Mouse (Mus musculus) testis, adult 2 months (tissue): Measurements from ENCODE around the gene Zap70. TPM values are rescaled to one million over a fixed set of nuclear protein-coding genes. Genes with fewer than 3 reads are reported as not detected.

ENCODE experiments used
- H3K27ac ChIP-seq: fragments of 200-500 bp; 2 replicates; pipeline ENCODE4 v1.5.1; 2012; ENCODE audit warnings: low read depth, low read length; ENCODE audit not compliant: control insufficient read depth, insufficient read depth
- H3K27me3 ChIP-seq: fragments of 200-500 bp; 2 replicates; pipeline ENCODE4 v1.6.1; 2012; ENCODE audit warnings: mild to moderate bottlenecking, low read length, moderate library complexity; ENCODE audit not compliant: control insufficient read depth, insufficient read depth
- H3K36me3 ChIP-seq: fragments of 200-500 bp; 2 replicates; pipeline ENCODE4 v1.6.1; 2012; ENCODE audit warnings: mild to moderate bottlenecking, low read length; ENCODE audit not compliant: control insufficient read depth, insufficient read depth
- H3K4me1 ChIP-seq: fragments of 200-500 bp; 2 replicates; pipeline ENCODE4 v1.6.1; 2012; ENCODE audit warnings: low read length; ENCODE audit not compliant: control insufficient read depth, insufficient read depth
- H3K4me3 ChIP-seq: fragments of 200-500 bp; 2 replicates; pipeline ENCODE4 v1.5.1; 2012; ENCODE audit warnings: low read depth, mild to moderate bottlenecking, low read length, moderate library complexity, mixed read lengths; ENCODE audit not compliant: control insufficient read depth
- CTCF ChIP-seq: fragments of 200-500 bp; IDR thresholded peaks from 2 replicates; pipeline ENCODE4 v1.5.1; 2012; ENCODE audit warnings: low read depth, mild to moderate bottlenecking, inconsistent platforms, low read length, moderate library complexity; ENCODE audit not compliant: control insufficient read depth, insufficient read depth, insufficient replicate concordance
- POLR2A ChIP-seq: fragments of 200-500 bp; IDR thresholded peaks from 2 replicates; pipeline ENCODE4 v1.6.1; 2012; ENCODE audit warnings: low read depth, mild to moderate bottlenecking, inconsistent platforms, low read length, moderate library complexity; ENCODE audit not compliant: control insufficient read depth
- polyA plus RNA-seq: library from polyadenylated mRNA; depleted of rRNA; stranded (reverse); fragments of >200 nt; gene quantifications from 2 replicates; pipeline ENCODE4 v1.2.3, GENCODE M21; 2012

Gene Zap70
- polyA plus RNA-seq, 1 experiment: 2.6 TPM

- H3K27me3 ChIP-seq: no peaks in the 10 kb centered on the region
- H3K36me3 ChIP-seq: no peaks in the 10 kb centered on the region
- no peak overlapping the region for H3K4me3 ChIP-seq
- peaks cover 4% of the 10 kb centered on the region for H3K4me1 ChIP-seq
- no peak for TF ChIP-seq CTCF
- no peak for TF ChIP-seq POLR2A
- H3K27ac ChIP-seq: no peak overlapping the region
Observed at GRCm38 (mm10) chr1:36760401-36760800, 1.2 kb upstream of the Zap70 start.

- H3K27ac ChIP-seq: no peak overlapping the region
- TF ChIP-seq POLR2A: no peak
- no peak for TF ChIP-seq CTCF
- no peaks in the 10 kb centered on the region for H3K27me3 ChIP-seq
- H3K4me1 ChIP-seq: peaks cover 4% of the 10 kb centered on the region
- no peaks in the 10 kb centered on the region for H3K36me3 ChIP-seq
- peak overlapping the region; percentile 4; the same call in 1 of the 2 replicates for H3K4me3 ChIP-seq
Observed at GRCm38 (mm10) chr1:36761061-36761460, 537 bp upstream of the Zap70 start.

- no peaks in the 10 kb centered on the region for H3K27me3 ChIP-seq
- H3K36me3 ChIP-seq: no peaks in the 10 kb centered on the region
- peaks cover under 1% of the 10 kb centered on the region; the same call in 1 of the 2 replicates for H3K4me1 ChIP-seq
- TF ChIP-seq POLR2A (no peak), CTCF (no peak)
- no peak overlapping the region for H3K4me3 ChIP-seq
- no peak overlapping the region for H3K27ac ChIP-seq
Observed at GRCm38 (mm10) chr1:36766431-36767205, 5.0 kb downstream of the Zap70 start.

- Histone ChIP-seq H3K27ac (no peak overlapping the region), H3K27me3 (no peaks in the 10 kb centered on the region), H3K4me1 (peaks cover 3% of the 10 kb centered on the region; the same call in 1 of the 2 replicates), H3K4me3 (no peak overlapping the region), H3K36me3 (no peaks in the 10 kb centered on the region)
- no peak for TF ChIP-seq POLR2A
Observed at GRCm38 (mm10) chr1:36767321-36767720, 5.7 kb downstream of the Zap70 start.

- Histone ChIP-seq H3K27me3 (no peaks in the 10 kb centered on the region), H3K4me3 (no peak overlapping the region), H3K4me1 (peaks cover 3% of the 10 kb centered on the region; the same call in 1 of the 2 replicates), H3K27ac (no peak overlapping the region), H3K36me3 (no peaks in the 10 kb centered on the region)
- no peak for TF ChIP-seq POLR2A
- no peak for TF ChIP-seq CTCF
Observed at GRCm38 (mm10) chr1:36768786-36769185, 7.2 kb downstream of the Zap70 start.

GRCm38 (mm10) chr1:36769951-36770350, 8.4 kb downstream of the Zap70 start:
- H3K36me3 ChIP-seq: no peaks in the 10 kb centered on the region
- H3K27me3 ChIP-seq: no peaks in the 10 kb centered on the region
- TF ChIP-seq POLR2A: no peak
- TF ChIP-seq CTCF: no peak
- no peak overlapping the region for H3K27ac ChIP-seq
- peaks cover 3% of the 10 kb centered on the region; the same call in 1 of the 2 replicates for H3K4me1 ChIP-seq
- no peak overlapping the region for H3K4me3 ChIP-seq

GRCm38 (mm10) chr1:36770998-36771397, 9.4 kb downstream of the Zap70 start:
- H3K4me3 ChIP-seq: peak overlapping the region; percentile 37
- no peak for TF ChIP-seq POLR2A
- TF ChIP-seq CTCF: no peak
- peaks cover 3% of the 10 kb centered on the region; the same call in 1 of the 2 replicates for H3K4me1 ChIP-seq
- no peaks in the 10 kb centered on the region for H3K27me3 ChIP-seq
- no peak overlapping the region for H3K27ac ChIP-seq
- H3K36me3 ChIP-seq: no peaks in the 10 kb centered on the region
